Mouse (Mus musculus) midbrain, embryonic 11.5 days (tissue): ENCODE results near the gene Cd244a. TPM values are rescaled to one million over a fixed set of nuclear protein-coding genes. Genes with fewer than 3 reads are reported as not detected.

Experiments used
- ATAC-seq: fragments of 200-750 bp; cut with Nextera tagmentation; 2 replicates; pipeline ENCODE4 v1.8.0; 2017; ENCODE audit warnings: moderate TSS enrichment, moderate library complexity; ENCODE audit not compliant: low FRiP score
- DNase-seq: peaks from one replicate; pipeline ENCODE4 v3.0.0; 2015; ENCODE audit warnings: low spot score; ENCODE audit errors: missing footprints
- H3K27ac ChIP-seq: fragments of 300-500 bp; sonication (generic); 2 replicates; pipeline ENCODE4 v1.5.1; 2014; ENCODE audit warnings: low read depth, low read length
- H3K27me3 ChIP-seq: fragments of 300-500 bp; sonication (generic); 2 replicates; pipeline ENCODE4 v1.6.1; 2014; ENCODE audit warnings: mild to moderate bottlenecking, low read length, moderate library complexity, mixed read lengths; ENCODE audit not compliant: control insufficient read depth, insufficient read depth
- H3K36me3 ChIP-seq: fragments of 300-500 bp; sonication (generic); 2 replicates; pipeline ENCODE4 v1.6.1; 2014; ENCODE audit warnings: mild to moderate bottlenecking, low read length, moderate library complexity, mixed read lengths; ENCODE audit not compliant: control insufficient read depth, insufficient read depth
- H3K4me1 ChIP-seq: fragments of 300-500 bp; sonication (generic); 2 replicates; pipeline ENCODE4 v1.6.1; 2014; ENCODE audit warnings: low read length; ENCODE audit not compliant: control insufficient read depth, insufficient read depth
- H3K4me2 ChIP-seq: fragments of 300-500 bp; sonication (generic); 2 replicates; pipeline ENCODE4 v1.6.1; 2014; ENCODE audit warnings: mild to moderate bottlenecking, moderate library complexity
- H3K4me3 ChIP-seq: fragments of 300-500 bp; sonication (generic); 2 replicates; pipeline ENCODE4 v1.5.1; 2014; ENCODE audit warnings: low read depth, low read length
- H3K9ac ChIP-seq: fragments of 300-500 bp; sonication (generic); 2 replicates; pipeline ENCODE4 v1.6.1; 2014; ENCODE audit warnings: low read length
- H3K9me3 ChIP-seq: fragments of 300-500 bp; sonication (generic); 2 replicates; pipeline ENCODE4 v1.6.1; 2016; ENCODE audit warnings: low read length; ENCODE audit not compliant: control insufficient read depth
- WGBS: fragments of 180-500 bp; shearing (Covaris S2); extraction: QIAGEN DNeasy Blood & Tissue Kit; methylation state at CpG from one replicate; pipeline ENCODE4 v1.1.7; 2014; 5-methylcytosine and 5-hydroxymethylcytosine counted together
- polyA plus RNA-seq: library from polyadenylated mRNA; unstranded; fragments of >200 nt; fragmentation: Nextera tagmentation; extraction: Ambion mirVana; gene quantifications from 2 replicates; pipeline ENCODE4 v1.2.1, GENCODE M21; 2014

Gene Cd244a
- polyA plus RNA-seq, 1 experiment from 2014 or later, result not detected

- Histone ChIP-seq H3K36me3 (no peaks in the 10 kb centered on the region), H3K9ac (no peak overlapping the region), H3K4me2 (no peak overlapping the region), H3K27ac (no peak overlapping the region), H3K9me3 (no peaks in the 10 kb centered on the region), H3K4me1 (no peaks in the 10 kb centered on the region), H3K27me3 (no peaks in the 10 kb centered on the region), H3K4me3 (no peak overlapping the region)
- ATAC-seq (no peak), DNase-seq (no peak)
- 82% methylated on average over 7 of the region's 7 CpGs for WGBS
Observed at GRCm38 (mm10) chr1:171551326-171551725, 7.7 kb upstream of the Cd244a start.

GRCm38 (mm10) chr1:171552230-171552629 is 6.8 kb upstream of the Cd244a start:
- Histone ChIP-seq H3K36me3 (no peaks in the 10 kb centered on the region), H3K27ac (no peak overlapping the region), H3K4me1 (no peaks in the 10 kb centered on the region), H3K9me3 (no peaks in the 10 kb centered on the region), H3K4me2 (no peak overlapping the region), H3K4me3 (no peak overlapping the region), H3K27me3 (no peaks in the 10 kb centered on the region), H3K9ac (no peak overlapping the region)
- DNase-seq (no peak), ATAC-seq (no peak)
- WGBS, result 80% methylated on average over 2 of the region's 2 CpGs

GRCm38 (mm10) chr1:171553359-171554341 is 5.3 kb upstream of the Cd244a start:
- DNase-seq (no peak), ATAC-seq (0 out of 2 replicates have a peak, but pooled peaks have one; percentile 24)
- Histone ChIP-seq H3K36me3 (no peaks in the 10 kb centered on the region), H3K27ac (no peak overlapping the region), H3K4me2 (no peak overlapping the region), H3K9me3 (no peaks in the 10 kb centered on the region), H3K9ac (no peak overlapping the region), H3K4me1 (no peaks in the 10 kb centered on the region), H3K27me3 (no peaks in the 10 kb centered on the region), H3K4me3 (no peak overlapping the region)
- whole genome bisulfite sequencing, result 91% methylated on average over 11 of the region's 11 CpGs

GRCm38 (mm10) chr1:171556366-171556765 is 2.6 kb upstream of the Cd244a start:
- Histone ChIP-seq H3K27ac (no peak overlapping the region), H3K4me2 (no peak overlapping the region), H3K9me3 (no peaks in the 10 kb centered on the region), H3K4me3 (no peak overlapping the region), H3K36me3 (no peaks in the 10 kb centered on the region), H3K27me3 (no peaks in the 10 kb centered on the region), H3K4me1 (no peaks in the 10 kb centered on the region), H3K9ac (no peak overlapping the region)
- ATAC-seq (no peak), DNase-seq (no peak)
- 86% methylated on average over 2 of the region's 2 CpGs for WGBS

- Histone ChIP-seq H3K36me3 (no peaks in the 10 kb centered on the region), H3K27ac (no peak overlapping the region), H3K9ac (no peak overlapping the region), H3K4me2 (no peak overlapping the region), H3K9me3 (no peaks in the 10 kb centered on the region), H3K27me3 (no peaks in the 10 kb centered on the region), H3K4me3 (no peak overlapping the region), H3K4me1 (no peaks in the 10 kb centered on the region)
- no peak for DNase-seq
- 76% methylated on average over 6 of the region's 6 CpGs for WGBS
- no peak for ATAC-seq
Observed at GRCm38 (mm10) chr1:171558407-171558806, 586 bp upstream of the Cd244a start.

GRCm38 (mm10) chr1:171560262-171560661 is 1.3 kb downstream of the Cd244a start:
- Histone ChIP-seq H3K27ac (no peak overlapping the region), H3K4me3 (no peak overlapping the region), H3K36me3 (no peaks in the 10 kb centered on the region), H3K9ac (no peak overlapping the region), H3K4me1 (no peaks in the 10 kb centered on the region), H3K4me2 (no peak overlapping the region), H3K27me3 (no peaks in the 10 kb centered on the region), H3K9me3 (no peaks in the 10 kb centered on the region)
- 80% methylated on average over 2 of the region's 2 CpGs for WGBS
- ATAC-seq (no peak), DNase-seq (no peak)

GRCm38 (mm10) chr1:171561200-171561599 is 2.2 kb downstream of the Cd244a start:
- ATAC-seq, result no peak
- DNase-seq, result no peak
- 86% methylated on average over 1 of the region's 1 CpGs for WGBS
- Histone ChIP-seq H3K9me3 (no peaks in the 10 kb centered on the region), H3K9ac (no peak overlapping the region), H3K27me3 (no peaks in the 10 kb centered on the region), H3K27ac (no peak overlapping the region), H3K4me1 (no peaks in the 10 kb centered on the region), H3K36me3 (no peaks in the 10 kb centered on the region), H3K4me2 (no peak overlapping the region), H3K4me3 (no peak overlapping the region)

GRCm38 (mm10) chr1:171561639-171562225 is 2.7 kb downstream of the Cd244a start:
- H3K9me3 ChIP-seq, result no peaks in the 10 kb centered on the region
- H3K27me3 ChIP-seq, result no peaks in the 10 kb centered on the region
- H3K36me3 ChIP-seq, result no peaks in the 10 kb centered on the region
- 67% methylated on average over 7 of the region's 11 CpGs for WGBS
- ATAC-seq (0 out of 2 replicates have a peak, but pooled peaks have one; percentile 35), DNase-seq (no peak)
- H3K4me1 ChIP-seq, result no peaks in the 10 kb centered on the region
- H3K4me3 ChIP-seq, result no peak overlapping the region
- no peak overlapping the region for H3K9ac ChIP-seq
- no peak overlapping the region for H3K27ac ChIP-seq
- H3K4me2 ChIP-seq, result no peak overlapping the region

- H3K27ac ChIP-seq, result no peak overlapping the region
- H3K36me3 ChIP-seq, result no peaks in the 10 kb centered on the region
- DNase-seq, result no peak
- no peak for ATAC-seq
- no peaks in the 10 kb centered on the region for H3K4me1 ChIP-seq
- H3K27me3 ChIP-seq, result no peaks in the 10 kb centered on the region
- H3K9me3 ChIP-seq, result no peaks in the 10 kb centered on the region
- WGBS, result 83% methylated on average over 2 of the region's 2 CpGs
- H3K4me2 ChIP-seq, result no peak overlapping the region
- no peak overlapping the region for H3K9ac ChIP-seq
- H3K4me3 ChIP-seq, result no peak overlapping the region
Observed at GRCm38 (mm10) chr1:171563042-171563441, 4.0 kb downstream of the Cd244a start.
